Mouse (Mus musculus): ENCODE results near the gene Mtmr10. TPM values are rescaled to one million over a fixed set of nuclear protein-coding genes. Genes with fewer than 3 reads are reported as not detected.

The Mtmr10 gene
- total RNA-seq, 1 experiment, result 9.7 TPM

DNA sequence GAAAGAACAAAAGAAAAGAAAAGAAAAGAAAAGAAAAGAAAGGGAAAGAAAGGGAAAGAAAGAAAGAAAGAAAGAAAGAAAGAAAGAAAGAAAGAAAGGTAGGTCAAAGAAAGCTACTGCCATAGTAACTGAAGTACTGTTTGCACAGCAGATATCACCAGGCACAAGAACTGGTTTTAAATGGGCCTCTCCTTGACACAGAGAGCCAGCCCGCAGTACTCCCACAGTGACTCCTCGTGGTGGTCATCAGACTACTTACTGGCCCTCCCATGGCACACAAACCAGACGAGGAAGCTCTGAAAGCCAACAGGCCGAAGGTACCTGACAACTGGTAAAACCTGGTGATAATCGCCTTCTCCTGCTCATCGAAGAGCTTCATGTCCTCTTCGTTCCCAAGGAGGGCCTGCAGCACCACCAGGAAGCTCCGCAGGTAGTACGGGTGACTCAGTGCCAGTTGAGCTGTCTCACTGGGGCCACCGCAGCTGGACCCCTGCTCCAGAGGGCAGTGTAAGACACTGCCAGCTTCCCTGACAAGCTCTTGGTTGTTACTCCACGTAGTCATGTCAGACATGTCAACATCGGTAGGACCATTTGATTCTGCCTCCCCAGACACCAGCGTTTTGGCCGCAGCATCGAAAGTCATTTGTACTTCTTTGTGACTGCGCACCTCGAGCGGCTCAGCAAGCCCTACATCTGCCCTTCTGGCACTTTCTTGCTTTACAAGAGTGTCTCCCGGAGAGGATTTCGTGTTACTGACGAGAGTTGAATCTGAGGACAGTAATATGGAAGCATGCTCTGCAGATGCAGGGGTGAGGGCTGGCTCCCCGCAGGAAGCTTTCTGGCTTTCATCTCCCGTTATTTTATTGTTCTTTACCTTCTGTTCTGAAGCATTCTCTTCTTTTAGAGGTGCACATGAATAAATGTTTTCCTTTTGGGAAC, 84.8 kb downstream of the Mtmr10 start:
- Histone ChIP-seq H3K4me3 (ENCODE audit: insufficient read depth in 1 of 2, low read depth in 1 of 2, low read length in 2 of 2, poor library complexity in 1 of 2, severe bottlenecking in 1 of 2) (no peak overlapping the region), H3K9ac (ENCODE audit: insufficient read depth, low read depth, low read length, poor library complexity, severe bottlenecking) (no peak overlapping the region), H3K9me3 (ENCODE audit: control insufficient read depth, insufficient read depth, low read depth, low read length) (no peaks in the 10 kb centered on the region), H3K4me1 (ENCODE audit: control insufficient read depth in 2 of 2, insufficient read depth in 2 of 2, low read length in 2 of 2, poor library complexity in 1 of 2) (peaks cover 0 to 2% of the 10 kb centered on the region in 2 experiments; a peak in 1 of 4 replicates), H3K27ac (ENCODE audit: insufficient read depth, low read depth, low read length, poor library complexity, severe bottlenecking) (no peak overlapping the region), H3K36me3 (ENCODE audit: control insufficient read depth, insufficient read depth, low read length, poor library complexity, severe bottlenecking) (peaks cover 3% of the 10 kb centered on the region; the same call in 1 of the 2 replicates)
- in situ Hi-C loops (cut with MboI; ENCODE audit: low sequenced_read_pairs in 2 of 2, unreplicated experiment in 2 of 2), result no loop called here
- TF ChIP-seq MAFK (IDR thresholded peaks at IDR 0.05; ENCODE audit: insufficient read depth, low read depth, low read length) (no peak), CHD2 (IDR thresholded peaks at IDR 0.05; ENCODE audit: low read depth, low read length) (no peak), HCFC1 (IDR thresholded peaks at IDR 0.05; ENCODE audit: borderline replicate concordance, insufficient read depth, low read length) (no peak), ZNF384 (IDR thresholded peaks at IDR 0.05; ENCODE audit: low read depth, low read length) (no peak), ZC3H11A (IDR thresholded peaks at IDR 0.05; ENCODE audit: borderline replicate concordance, low read depth, low read length) (no peak)
- DNase-seq (ENCODE audit: low read depth, low spot score), result no peak

DNA sequence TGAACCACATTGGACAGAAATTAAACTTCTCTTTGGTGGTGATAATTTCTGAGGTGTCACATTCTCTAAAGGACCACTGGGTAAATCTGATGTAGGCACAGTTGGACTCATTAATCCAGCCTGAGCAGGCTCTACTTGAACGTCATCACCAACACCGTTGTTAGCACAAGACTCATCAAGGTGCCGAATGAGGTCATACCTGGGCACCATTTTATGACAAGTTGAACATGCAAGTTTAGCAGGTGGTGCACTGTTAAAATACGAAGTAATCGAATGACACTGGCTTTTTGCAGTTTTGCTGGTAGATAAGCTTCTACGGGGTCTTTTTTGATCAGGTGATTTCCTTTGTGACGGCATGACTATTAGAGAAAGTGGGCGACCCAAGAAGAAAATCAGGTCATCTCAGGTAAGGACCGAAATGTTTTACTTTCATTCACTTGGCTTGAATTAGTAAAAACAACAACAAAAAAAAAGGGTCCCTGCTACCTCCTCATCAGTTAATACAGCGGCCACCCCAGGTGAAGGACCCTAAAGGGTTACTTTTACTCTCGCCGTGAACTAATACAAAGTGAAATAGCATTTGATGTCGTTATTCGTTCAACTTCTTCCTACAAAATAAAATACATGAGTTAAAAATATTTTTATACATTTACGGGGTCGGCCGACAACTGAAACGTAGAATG, 85.8 kb downstream of the Mtmr10 start:
- Histone ChIP-seq H3K9ac (ENCODE audit: insufficient read depth, low read depth, low read length, poor library complexity, severe bottlenecking) (peak overlapping the region; percentile 84), H3K36me3 (ENCODE audit: control insufficient read depth, insufficient read depth, low read length, poor library complexity, severe bottlenecking) (peaks cover 11% of the 10 kb centered on the region; the same call in 1 of the 2 replicates)

DNA sequence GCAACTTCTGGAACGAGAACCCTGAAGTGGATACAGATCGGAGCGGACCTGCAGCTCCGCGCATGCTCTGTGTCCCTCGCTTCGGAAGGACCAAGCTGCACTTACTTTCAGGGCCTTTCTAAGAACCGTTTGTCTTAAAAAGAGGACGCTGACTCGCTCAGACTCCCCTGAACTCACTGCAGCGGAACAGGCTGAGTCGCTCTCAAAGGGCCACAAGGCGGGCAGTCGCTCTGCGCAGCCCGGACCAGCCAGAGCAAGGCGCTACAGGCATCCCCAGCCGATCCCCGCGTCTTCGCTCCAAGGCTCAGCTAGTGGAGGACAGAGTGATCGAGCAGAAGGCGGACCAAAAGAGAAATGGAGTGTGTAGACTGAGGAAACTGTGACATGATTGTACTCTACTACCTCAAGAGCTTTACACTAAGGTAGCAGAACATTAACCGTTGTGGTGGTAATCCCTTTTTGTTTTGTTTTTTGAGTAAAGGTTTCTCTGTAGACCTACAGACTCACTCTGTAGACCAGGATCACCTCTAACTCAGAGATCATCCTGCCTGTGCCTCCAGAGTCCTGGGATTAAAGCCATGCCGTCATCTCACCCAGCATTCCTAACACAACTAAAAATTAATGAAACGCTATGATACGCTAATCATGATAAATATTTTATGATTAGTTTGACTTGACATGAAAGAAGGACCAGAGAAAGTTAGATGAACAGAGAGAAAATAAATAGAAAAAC, 86.5 kb downstream of the Mtmr10 start, which contains the start of gene Fan1:
Fan1 (minus strand) TSS at position 266 of the 733 bp plus-strand sequence.
- in situ Hi-C loops (cut with MboI; ENCODE audit: low sequenced_read_pairs in 2 of 2, unreplicated experiment in 2 of 2), result no loop called here
- Histone ChIP-seq H3K27ac (ENCODE audit: insufficient read depth, low read depth, low read length, poor library complexity, severe bottlenecking) (peak within 1 kb of the TSS; percentile 78), H3K4me1 (ENCODE audit: control insufficient read depth in 2 of 2, insufficient read depth in 2 of 2, low read length in 2 of 2, poor library complexity in 1 of 2) (peaks cover 0 to 2% of the 10 kb centered on the region in 2 experiments; a peak in 1 of 4 replicates), H3K9me3 (ENCODE audit: control insufficient read depth, insufficient read depth, low read depth, low read length) (no peaks in the 10 kb centered on the region), H3K9ac (ENCODE audit: insufficient read depth, low read depth, low read length, poor library complexity, severe bottlenecking) (peak within 1 kb of the TSS; percentile 84), H3K4me3 (ENCODE audit: insufficient read depth in 1 of 2, low read depth in 1 of 2, low read length in 2 of 2, poor library complexity in 1 of 2, severe bottlenecking in 1 of 2) (peak within 1 kb of the TSS; percentile 80 to 82), H3K36me3 (ENCODE audit: control insufficient read depth, insufficient read depth, low read length, poor library complexity, severe bottlenecking) (peaks cover 14% of the 10 kb centered on the region; the same call in 1 of the 2 replicates)
- peak; percentile 69 for DNase-seq (ENCODE audit: low read depth, low spot score)
- TF ChIP-seq ZNF384 (IDR thresholded peaks at IDR 0.05; ENCODE audit: low read depth, low read length) (no peak), ZC3H11A (IDR thresholded peaks at IDR 0.05; ENCODE audit: borderline replicate concordance, low read depth, low read length) (peak; percentile 26; the same call in 1 of the 2 replicates), HCFC1 (IDR thresholded peaks at IDR 0.05; ENCODE audit: borderline replicate concordance, insufficient read depth, low read length) (peak; percentile 78), MAFK (IDR thresholded peaks at IDR 0.05; ENCODE audit: insufficient read depth, low read depth, low read length) (no peak), CHD2 (IDR thresholded peaks at IDR 0.05; ENCODE audit: low read depth, low read length) (no peak)

More for the DNA sequence above, 85.8 kb downstream of the Mtmr10 start:
- no peak for TF ChIP-seq MAFK (IDR thresholded peaks at IDR 0.05; ENCODE audit: insufficient read depth, low read depth, low read length)
- peak; percentile 80; the same call in 1 of the 2 replicates for TF ChIP-seq ZNF384 (IDR thresholded peaks at IDR 0.05; ENCODE audit: low read depth, low read length)
- DNase-seq (ENCODE audit: low read depth, low spot score), result no peak
- peak overlapping the region; percentile 80 to 82 for H3K4me3 ChIP-seq (ENCODE audit: insufficient read depth in 1 of 2, low read depth in 1 of 2, low read length in 2 of 2, poor library complexity in 1 of 2, severe bottlenecking in 1 of 2)
- H3K4me1 ChIP-seq (ENCODE audit: control insufficient read depth in 2 of 2, insufficient read depth in 2 of 2, low read length in 2 of 2, poor library complexity in 1 of 2), result peaks cover 0 to 2% of the 10 kb centered on the region in 2 experiments; a peak in 1 of 4 replicates
- no peak overlapping the region; the same call in 1 of the 2 replicates for H3K27ac ChIP-seq (ENCODE audit: insufficient read depth, low read depth, low read length, poor library complexity, severe bottlenecking)
- in situ Hi-C loops (cut with MboI; ENCODE audit: low sequenced_read_pairs in 2 of 2, unreplicated experiment in 2 of 2), result no loop called here
- H3K9me3 ChIP-seq (ENCODE audit: control insufficient read depth, insufficient read depth, low read depth, low read length), result no peaks in the 10 kb centered on the region

Other genes with a start within 250 kb of the Mtmr10 start
- gene Trpm1, start 133.8 kb upstream of the Mtmr10 start, total RNA-seq (2012; rRNA removed), result 0.53 and 0.94 TPM in 2 replicates
- 7.3 and 7.8 TPM in 2 replicates for gene Fan1, start 86.4 kb downstream of the Mtmr10 start, total RNA-seq (2012; rRNA removed)
- 47.2 and 57.8 TPM in 2 replicates for gene Mphosph10, start 104.6 kb downstream of the Mtmr10 start, total RNA-seq (2012; rRNA removed)
- gene Mcee, start 105.0 kb downstream of the Mtmr10 start, total RNA-seq (2012; rRNA removed), result 14.4 and 18.3 TPM in 2 replicates
- 1.2 and 1.7 TPM in 2 replicates for gene Apba2, start 214.1 kb downstream of the Mtmr10 start, total RNA-seq (2012; rRNA removed)

Data from ES-E14 (cell line).